Mouse (Mus musculus): ENCODE measurements at regions not wholly inside any gene's neighbourhood (a gene's known extent, or its start where the extent isn't known, plus 50 kb on each side); places are given as distances from the start of the nearest gene placed in this dataset.

GRCm38 (mm10) chr9:122501864-122502341 is 150.5 kb downstream of the Abhd5 start:
- 0 out of 2 replicates have a peak, but pooled peaks have one; percentile 33 for ATAC-seq (ENCODE audit: low FRiP score)
- Histone ChIP-seq H3K9ac (no peak overlapping the region), H3K4me2 (no peak overlapping the region; the same call in 1 of the 2 replicates), H3K4me1 (peaks cover 21% of the 10 kb centered on the region), H3K4me3 (replicated peaks) (no peak overlapping the region), H3K9me3 (no peaks in the 10 kb centered on the region), H3K27ac (peak overlapping the region; percentile 27; the same call in 1 of the 2 replicates), H3K27me3 (0 out of 2 replicates have a peak, but pooled peaks cover 9% of the 10 kb centered on the region), H3K36me3 (replicated peaks) (no peaks in the 10 kb centered on the region)
- WGBS = 24% methylated on average over 13 of the region's 13 CpGs

DNA sequence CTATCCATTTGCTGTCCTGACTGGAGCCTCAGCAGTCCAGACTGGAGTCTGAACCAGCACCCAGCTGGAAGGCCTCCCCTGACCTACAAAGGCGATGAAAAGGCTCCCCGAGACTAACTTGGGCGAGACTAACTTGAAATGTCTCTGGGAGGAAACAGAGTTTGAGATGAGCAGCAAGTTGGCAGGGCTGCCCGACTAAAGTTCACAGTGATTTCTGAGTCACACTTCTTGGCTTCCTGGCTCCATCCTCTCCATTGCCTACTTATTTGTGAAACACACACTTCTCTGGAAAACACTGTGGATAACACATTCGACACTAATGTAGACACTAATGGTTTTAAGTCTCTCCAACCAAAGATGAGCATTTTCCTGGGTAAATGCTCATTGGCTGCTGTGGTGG is 170.2 kb downstream of the Abhd5 start:
- Histone ChIP-seq H3K9me3 (no peaks in the 10 kb centered on the region), H3K4me2 (no peak overlapping the region), H3K36me3 (replicated peaks) (no peaks in the 10 kb centered on the region), H3K4me3 (replicated peaks) (no peak overlapping the region), H3K27ac (no peak overlapping the region), H3K4me1 (peaks cover 7% of the 10 kb centered on the region; the same call in 1 of the 2 replicates), H3K9ac (no peak overlapping the region), H3K27me3 (no peaks in the 10 kb centered on the region)
- 80% methylated on average over 5 of the region's 5 CpGs for WGBS
- no peak for ATAC-seq (ENCODE audit: low FRiP score)

DNA sequence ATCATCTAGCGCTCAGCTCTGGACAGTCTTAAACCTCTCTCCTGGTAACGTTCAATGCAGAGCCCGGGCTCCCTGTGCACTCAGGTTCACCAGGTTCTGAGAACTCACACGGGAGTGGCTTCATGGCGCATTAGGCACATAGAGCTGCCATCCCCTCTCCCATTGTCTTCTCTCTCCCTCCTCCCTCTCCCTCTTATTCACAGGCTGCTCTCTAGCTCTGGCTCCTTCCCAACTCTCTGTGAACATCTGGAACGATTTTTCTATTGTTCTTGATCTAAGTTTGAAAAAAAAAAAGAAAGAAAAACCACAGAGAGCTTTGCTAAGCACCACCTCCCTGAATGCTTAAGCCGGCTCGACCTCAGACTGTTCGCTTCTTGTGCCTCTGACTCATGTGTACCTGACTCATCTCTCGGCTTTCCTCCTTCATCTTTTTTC is 174.2 kb downstream of the Abhd5 start:
- Histone ChIP-seq H3K4me1 (peaks cover 7% of the 10 kb centered on the region; the same call in 1 of the 2 replicates), H3K4me2 (no peak overlapping the region)

GRCm38 (mm10) chr9:122528267-122528666 is 176.9 kb downstream of the Abhd5 start:
- no peak overlapping the region for H3K4me3 ChIP-seq (replicated peaks)

More for the DNA sequence above, 174.2 kb downstream of the Abhd5 start:
- H3K9me3 ChIP-seq = no peaks in the 10 kb centered on the region
- WGBS = 17% methylated on average over 10 of the region's 10 CpGs
- H3K9ac ChIP-seq = no peak overlapping the region
- H3K36me3 ChIP-seq (replicated peaks) = no peaks in the 10 kb centered on the region
- no peak for ATAC-seq (ENCODE audit: low FRiP score)
- H3K4me3 ChIP-seq (replicated peaks) = no peak overlapping the region
- 0 out of 2 replicates have a peak, but pooled peaks cover 6% of the 10 kb centered on the region for H3K27me3 ChIP-seq
- no peak overlapping the region for H3K27ac ChIP-seq

DNA sequence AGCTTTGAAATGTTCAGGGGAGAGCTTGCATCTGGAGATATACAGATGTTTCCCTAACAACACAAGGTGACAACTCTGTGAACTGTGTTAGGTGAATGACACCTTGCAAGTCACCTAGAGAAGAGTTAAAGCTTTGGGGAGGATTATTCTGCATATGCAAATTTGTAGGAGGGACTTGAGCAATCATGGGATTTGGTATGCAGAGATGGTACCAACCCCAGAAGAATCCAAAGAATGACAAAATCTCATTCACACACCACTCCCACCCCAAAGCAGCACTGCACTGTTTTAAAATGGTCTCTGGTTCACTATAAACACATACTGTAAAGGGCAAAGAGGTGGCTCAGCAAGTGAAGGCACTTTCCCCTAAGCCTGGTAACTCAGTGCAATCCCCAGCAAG is 178.3 kb downstream of the Abhd5 start:
- no peak overlapping the region for H3K27ac ChIP-seq
- no peak overlapping the region for H3K4me3 ChIP-seq (replicated peaks)
- no peaks in the 10 kb centered on the region for H3K36me3 ChIP-seq (replicated peaks)
- H3K27me3 ChIP-seq = 0 out of 2 replicates have a peak, but pooled peaks cover 12% of the 10 kb centered on the region
- H3K9me3 ChIP-seq = no peaks in the 10 kb centered on the region
- H3K4me1 ChIP-seq = peaks cover 15% of the 10 kb centered on the region
- no peak overlapping the region for H3K9ac ChIP-seq
- no peak for ATAC-seq (ENCODE audit: low FRiP score)
- H3K4me2 ChIP-seq = no peak overlapping the region

More at GRCm38 (mm10) chr9:122528267-122528666, 176.9 kb downstream of the Abhd5 start:
- WGBS = 79% methylated on average over 6 of the region's 6 CpGs
- 0 out of 2 replicates have a peak, but pooled peaks cover 9% of the 10 kb centered on the region for H3K27me3 ChIP-seq
- no peak overlapping the region for H3K9ac ChIP-seq
- no peaks in the 10 kb centered on the region for H3K36me3 ChIP-seq (replicated peaks)
- ATAC-seq (ENCODE audit: low FRiP score) = no peak
- peaks cover 7% of the 10 kb centered on the region; the same call in 1 of the 2 replicates for H3K4me1 ChIP-seq
- H3K27ac ChIP-seq = no peak overlapping the region
- H3K9me3 ChIP-seq = no peaks in the 10 kb centered on the region
- H3K4me2 ChIP-seq = no peak overlapping the region

GRCm38 (mm10) chr9:122531806-122532205 is 180.4 kb downstream of the Abhd5 start:
- peaks cover 21% of the 10 kb centered on the region; the same call in 1 of the 2 replicates for H3K27me3 ChIP-seq
- peaks cover 15% of the 10 kb centered on the region for H3K4me1 ChIP-seq
- ATAC-seq (ENCODE audit: low FRiP score) = no peak
- H3K4me2 ChIP-seq = no peak overlapping the region
- H3K9me3 ChIP-seq = no peaks in the 10 kb centered on the region
- H3K36me3 ChIP-seq (replicated peaks) = no peaks in the 10 kb centered on the region
- WGBS = 86% methylated on average over 2 of the region's 2 CpGs
- no peak overlapping the region for H3K4me3 ChIP-seq (replicated peaks)
- no peak overlapping the region for H3K9ac ChIP-seq
- no peak overlapping the region for H3K27ac ChIP-seq

DNA sequence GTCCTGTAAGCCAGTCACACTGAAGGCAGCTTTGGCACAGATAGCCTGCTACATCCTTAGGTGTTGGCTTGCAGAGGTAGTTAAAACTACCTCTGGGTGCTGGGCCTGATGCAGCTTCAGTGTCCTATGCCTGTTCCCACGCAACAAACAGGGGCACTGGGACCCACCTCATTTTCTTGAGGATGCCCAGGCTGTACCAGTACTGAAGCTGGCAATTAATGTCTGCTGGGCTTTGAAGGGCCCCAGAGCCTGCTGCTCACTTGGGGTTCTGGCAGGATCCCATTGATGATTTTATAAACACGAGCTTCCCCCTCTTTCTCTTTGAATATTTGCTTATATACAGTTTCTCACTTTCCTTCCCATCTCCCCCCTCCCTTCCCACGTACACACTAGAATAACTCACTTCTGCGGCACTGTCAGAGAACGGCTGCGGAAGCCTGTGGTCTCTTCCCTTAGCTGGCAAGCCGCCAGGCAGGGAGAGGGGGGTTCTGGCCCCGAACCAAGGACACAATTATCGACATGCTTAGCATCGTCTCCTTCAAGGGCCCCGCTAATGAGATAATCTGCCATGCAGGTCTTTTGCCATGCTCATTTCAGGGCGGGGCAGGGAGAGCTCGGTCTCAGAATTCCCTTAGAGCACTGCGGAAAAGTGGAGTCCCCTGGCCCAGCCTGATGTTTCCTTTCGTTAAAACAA is 182.9 kb downstream of the Abhd5 start:
- H3K4me2 ChIP-seq = no peak overlapping the region

GRCm38 (mm10) chr9:122534965-122535364 is 183.6 kb downstream of the Abhd5 start:
- Histone ChIP-seq H3K27ac (no peak overlapping the region), H3K9ac (no peak overlapping the region), H3K4me1 (peaks cover 15% of the 10 kb centered on the region), H3K27me3 (peaks cover 18% of the 10 kb centered on the region), H3K4me2 (no peak overlapping the region), H3K9me3 (no peaks in the 10 kb centered on the region), H3K36me3 (replicated peaks) (no peaks in the 10 kb centered on the region), H3K4me3 (replicated peaks) (no peak overlapping the region)
- WGBS = 80% methylated on average over 2 of the region's 2 CpGs
- no peak for ATAC-seq (ENCODE audit: low FRiP score)

More for the DNA sequence above, 182.9 kb downstream of the Abhd5 start:
- ATAC-seq (ENCODE audit: low FRiP score) = peak; percentile 77; the same call in 1 of the 2 replicates
- Histone ChIP-seq H3K4me1 (peaks cover 15% of the 10 kb centered on the region), H3K27me3 (peaks cover 15% of the 10 kb centered on the region; the same call in 1 of the 2 replicates), H3K9ac (no peak overlapping the region), H3K36me3 (replicated peaks) (no peaks in the 10 kb centered on the region), H3K9me3 (no peaks in the 10 kb centered on the region), H3K4me3 (replicated peaks) (no peak overlapping the region), H3K27ac (no peak overlapping the region)
- WGBS = 41% methylated on average over 15 of the region's 15 CpGs

- Histone ChIP-seq H3K4me1 (peaks cover 2% of the 10 kb centered on the region; the same call in 1 of the 2 replicates), H3K4me3 (replicated peaks) (no peak overlapping the region), H3K27ac (no peak overlapping the region), H3K27me3 (peaks cover 14% of the 10 kb centered on the region), H3K9ac (no peak overlapping the region), H3K4me2 (no peak overlapping the region), H3K9me3 (no peaks in the 10 kb centered on the region), H3K36me3 (replicated peaks) (no peaks in the 10 kb centered on the region)
- ATAC-seq (ENCODE audit: low FRiP score) = no peak
- 51% methylated on average over 3 of the region's 3 CpGs for WGBS
These were observed 188.7 kb downstream of the Abhd5 start for GRCm38 (mm10) chr9:122540091-122540490.

- H3K27me3 ChIP-seq = peaks cover 29% of the 10 kb centered on the region
- no peak overlapping the region for H3K4me3 ChIP-seq (replicated peaks)
- no peaks in the 10 kb centered on the region for H3K4me1 ChIP-seq
- no peak overlapping the region for H3K27ac ChIP-seq
- WGBS = 80% methylated on average over 9 of the region's 9 CpGs
- ATAC-seq (ENCODE audit: low FRiP score) = no peak
- H3K9ac ChIP-seq = no peak overlapping the region
- H3K36me3 ChIP-seq (replicated peaks) = no peaks in the 10 kb centered on the region
- H3K9me3 ChIP-seq = no peaks in the 10 kb centered on the region
- no peak overlapping the region for H3K4me2 ChIP-seq
These were observed 191.1 kb upstream of the Topaz1 start for GRCm38 (mm10) chr9:122556051-122556450.

DNA sequence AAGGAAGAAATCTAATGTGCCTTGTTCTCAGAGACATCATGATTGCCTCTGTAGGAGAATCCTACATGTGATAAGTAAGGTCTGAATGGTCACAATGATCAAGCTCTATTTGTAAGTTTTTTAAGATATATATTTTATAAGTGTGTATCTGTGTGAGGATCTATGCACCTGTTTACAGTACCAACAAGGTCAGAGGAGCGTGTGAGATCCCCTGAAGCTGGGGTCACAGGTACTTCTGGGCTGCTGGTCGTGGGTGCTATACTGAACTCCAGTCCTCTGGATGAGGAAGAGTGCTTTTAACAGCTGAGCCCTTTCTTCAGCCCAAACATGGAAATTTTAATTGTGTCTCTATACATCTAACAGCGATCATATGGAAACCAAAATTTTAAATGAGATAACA is 181.1 kb upstream of the Topaz1 start:
- peaks cover 69% of the 10 kb centered on the region for H3K27me3 ChIP-seq
- no peak overlapping the region for H3K9ac ChIP-seq
- no peak overlapping the region for H3K4me3 ChIP-seq (replicated peaks)
- H3K4me1 ChIP-seq = peaks cover 21% of the 10 kb centered on the region
- no peak overlapping the region for H3K27ac ChIP-seq
- H3K9me3 ChIP-seq = no peaks in the 10 kb centered on the region
- H3K4me2 ChIP-seq = no peak overlapping the region
- H3K36me3 ChIP-seq (replicated peaks) = no peaks in the 10 kb centered on the region
- no peak for ATAC-seq (ENCODE audit: low FRiP score)
- 80% methylated on average over 3 of the region's 3 CpGs for WGBS

DNA sequence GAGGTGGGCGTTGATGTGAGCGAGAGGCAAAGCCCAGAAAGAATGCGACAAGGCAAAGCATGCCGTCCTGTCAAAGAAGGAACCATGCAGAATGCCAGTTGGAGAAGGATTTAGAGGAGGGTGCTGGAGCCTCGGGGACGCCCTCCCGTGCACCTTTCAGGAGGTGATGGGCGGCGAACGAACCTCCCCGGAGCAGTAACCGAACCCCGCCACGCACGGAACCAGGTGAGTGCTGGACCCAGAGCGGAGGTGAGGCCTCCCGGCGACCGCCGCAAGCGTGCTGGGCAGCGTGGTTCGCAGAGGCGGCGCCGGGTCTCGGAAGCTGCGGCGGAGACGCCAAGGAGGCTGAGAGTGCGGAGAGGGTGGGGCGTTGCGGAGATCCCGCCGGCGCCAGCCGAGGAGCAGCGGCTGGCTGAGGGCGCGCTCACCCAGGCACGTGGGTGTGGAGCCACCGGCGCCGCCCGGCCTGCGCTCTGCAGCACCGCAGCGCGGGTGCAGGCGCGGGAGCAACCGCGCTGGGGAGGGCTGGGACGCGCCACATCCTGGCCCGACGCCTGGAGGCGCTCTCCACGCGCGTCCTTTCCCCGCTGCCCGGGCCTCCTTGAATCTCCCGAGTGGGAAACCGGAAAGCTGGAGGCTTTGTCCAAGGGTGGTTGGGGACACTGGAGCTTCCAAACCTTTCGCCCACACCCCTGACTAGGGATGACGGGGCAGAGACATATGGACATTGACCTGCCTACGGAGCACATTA is 178.3 kb upstream of the Topaz1 start:
- Histone ChIP-seq H3K27me3 (peaks cover 83% of the 10 kb centered on the region), H3K27ac (no peak overlapping the region), H3K9ac (peak overlapping the region; percentile 38), H3K9me3 (0 out of 2 replicates have a peak, but pooled peaks cover 3% of the 10 kb centered on the region), H3K4me1 (peaks cover 37% of the 10 kb centered on the region), H3K36me3 (replicated peaks) (no peaks in the 10 kb centered on the region), H3K4me2 (peak overlapping the region; percentile 69), H3K4me3 (replicated peaks) (peak overlapping the region; percentile 47)
- peak; percentile 28 for ATAC-seq (ENCODE audit: low FRiP score)
- under 1% methylated on average over 68 of the region's 68 CpGs for WGBS
